Mouse (Mus musculus): ENCODE measurements around the gene Cpe.

The Cpe gene

GRCm38 (mm10) chr8:64548054-64548850 lies 144.6 kb downstream of the Cpe start:
- DNase-seq (ENCODE audit: low spot score in 2 of 2), result peak; percentile 38 to 41

GRCm38 (mm10) chr8:64543441-64543840 lies 149.4 kb downstream of the Cpe start:
- DNase-seq (ENCODE audit: low spot score in 2 of 2), result no peak

All from right cerebral cortex, postnatal 10 days (tissue).